Mouse (Mus musculus): ENCODE results near the gene Adamts9. TPM values are rescaled to one million over a fixed set of nuclear protein-coding genes. Genes with fewer than 3 reads are reported as not detected.

Adamts9 gene
- 0.95 TPM for polyA plus RNA-seq (2015; fragmentation: Illumina TruSeq; extraction: RNeasy Lipid Tissue Mini Kit (QIAGEN cat#74804); ENCODE audit: low read depth, low replicate concordance)

GRCm38 (mm10) chr6:92943057-92943781 lies at the start of gene Adamts9:
Gene Adamts9 (minus strand): TSS chr6:92943492.

GRCm38 (mm10) chr6:92869089-92869581 lies 74.2 kb downstream of the Adamts9 start, which contains the start of gene Gm15737:
Gene Gm15737 (plus strand): TSS chr6:92869357.

DNA sequence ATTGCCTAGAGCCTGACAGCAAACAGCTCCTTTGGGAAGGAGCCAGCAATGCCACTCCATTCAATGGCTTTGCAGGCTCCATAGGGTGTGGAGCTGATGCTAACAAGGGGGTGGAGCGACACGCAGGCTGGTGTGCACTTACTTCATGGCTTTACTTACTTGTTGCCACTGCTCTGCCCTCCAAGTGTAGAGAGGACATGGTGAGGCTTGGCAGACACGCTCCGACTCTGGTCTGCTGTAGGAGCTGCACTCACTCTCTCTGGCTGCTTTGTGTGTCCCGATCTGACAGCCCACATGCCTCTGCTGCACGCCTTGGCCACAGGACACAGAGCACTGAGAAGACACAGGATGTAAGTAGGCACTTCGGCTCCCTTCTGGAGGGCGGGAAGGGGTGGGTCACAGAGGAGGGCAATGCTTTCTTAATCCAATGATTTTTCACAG lies 127.0 kb downstream of the Adamts9 start, which contains the start of gene A730049H05Rik:
A730049H05Rik (plus strand) TSS at position 168 of the 441 bp plus-strand sequence.

Other genes with a start within 250 kb of the Adamts9 start
- gene Prickle2, start 237.3 kb downstream of the Adamts9 start, polyA plus RNA-seq (2015; fragmentation: Illumina TruSeq; extraction: RNeasy Lipid Tissue Mini Kit (QIAGEN cat#74804); ENCODE audit: low read depth, low replicate concordance): 70.8 TPM
- not detected for gene A730049H05Rik, start 127.0 kb downstream of the Adamts9 start, polyA plus RNA-seq (2015; fragmentation: Illumina TruSeq; extraction: RNeasy Lipid Tissue Mini Kit (QIAGEN cat#74804); ENCODE audit: low read depth, low replicate concordance)
- gene Gm15737, start 74.1 kb downstream of the Adamts9 start, polyA plus RNA-seq (2015; fragmentation: Illumina TruSeq; extraction: RNeasy Lipid Tissue Mini Kit (QIAGEN cat#74804); ENCODE audit: low read depth, low replicate concordance): not detected

All from brain, adult 10 weeks (tissue).